Mouse (Mus musculus): ENCODE measurements around the gene Recql. TPM values are rescaled to one million over a fixed set of nuclear protein-coding genes. Genes with fewer than 3 reads are reported as not detected.
"Not testable (repeated sequence)": the region's sequence is repeated elsewhere in the genome, so short reads cannot be mapped to it uniquely, and the experiment has no call there.

The Recql gene
- polyA plus RNA-seq, 1 experiment from 2014 or later, result 18.8 TPM

GRCm38 (mm10) chr6:142363019-142363576 is 23.8 kb downstream of the Recql start:
- H3K4me2 ChIP-seq, result no peak overlapping the region
- H3K9ac ChIP-seq, result no peak overlapping the region
- no peaks in the 10 kb centered on the region for H3K27me3 ChIP-seq
- no peak overlapping the region for H3K27ac ChIP-seq
- ATAC-seq (ENCODE audit: low read depth) (no peak), DNase-seq (no peak)
- no peaks in the 10 kb centered on the region for H3K9me3 ChIP-seq (replicated peaks)
- no peaks in the 10 kb centered on the region for H3K4me1 ChIP-seq (replicated peaks)
- H3K4me3 ChIP-seq (replicated peaks), result no peak overlapping the region
- 70% methylated on average over 9 of the region's 9 CpGs for WGBS (ENCODE audit: insufficient replicate concordance)
- H3K36me3 ChIP-seq, result peaks cover 83% of the 10 kb centered on the region

DNA sequence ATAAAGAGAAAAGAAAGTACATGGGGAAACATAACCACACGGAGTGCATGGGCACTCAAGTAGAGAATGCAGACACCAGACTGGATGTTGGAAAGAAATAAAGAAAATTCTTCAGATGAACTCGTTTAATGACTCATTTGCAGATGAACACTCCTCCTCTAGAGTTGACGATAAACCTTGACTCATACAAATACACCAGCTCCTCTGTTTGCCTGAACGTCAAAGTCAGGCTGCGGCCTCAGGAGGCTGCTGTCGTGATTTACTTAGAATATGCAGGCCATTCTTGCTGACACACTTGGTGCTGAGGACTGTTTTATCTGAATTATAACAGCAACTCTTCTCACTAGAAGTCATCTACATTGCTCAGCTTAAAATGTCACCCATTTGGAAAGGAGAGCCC is 24.9 kb downstream of the Recql start:
- Histone ChIP-seq H3K9ac (no peak overlapping the region), H3K4me1 (replicated peaks) (no peaks in the 10 kb centered on the region), H3K9me3 (replicated peaks) (no peaks in the 10 kb centered on the region), H3K27ac (no peak overlapping the region), H3K27me3 (no peaks in the 10 kb centered on the region), H3K36me3 (peaks cover 79% of the 10 kb centered on the region), H3K4me2 (no peak overlapping the region), H3K4me3 (replicated peaks) (no peak overlapping the region)
- ATAC-seq (ENCODE audit: low read depth) (no peak), DNase-seq (no peak)
- WGBS (ENCODE audit: insufficient replicate concordance), result 80% methylated on average over 6 of the region's 6 CpGs

- Histone ChIP-seq H3K27ac (no peak overlapping the region), H3K9me3 (replicated peaks) (no peaks in the 10 kb centered on the region), H3K4me1 (replicated peaks) (peaks cover 3% of the 10 kb centered on the region), H3K27me3 (no peaks in the 10 kb centered on the region), H3K4me2 (no peak overlapping the region), H3K4me3 (replicated peaks) (no peak overlapping the region), H3K9ac (no peak overlapping the region), H3K36me3 (peaks cover 64% of the 10 kb centered on the region)
- WGBS (ENCODE audit: insufficient replicate concordance), result 69% methylated on average over 7 of the region's 7 CpGs
- DNase-seq, result no peak
- ATAC-seq (ENCODE audit: low read depth), result no peak
Observed at GRCm38 (mm10) chr6:142357106-142357505, 29.8 kb downstream of the Recql start.

DNA sequence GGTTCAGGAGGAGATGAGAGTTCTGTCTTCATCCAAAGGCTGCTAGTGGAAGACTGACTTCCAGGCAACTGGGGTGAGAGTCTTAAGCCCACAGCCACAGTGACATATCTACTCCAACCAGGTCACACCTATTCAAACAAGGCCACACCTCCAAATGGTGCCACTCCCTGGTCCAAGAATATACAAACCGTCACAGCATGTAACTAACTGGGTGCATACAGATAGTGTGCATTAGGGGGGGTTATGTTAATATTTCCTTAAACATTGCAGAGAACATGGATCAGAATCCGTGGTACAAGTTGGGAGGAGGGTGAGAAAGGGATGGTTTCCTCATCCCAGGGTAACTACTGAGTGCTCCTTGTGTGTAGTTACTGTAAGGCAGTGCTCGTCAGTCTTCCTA is 34.8 kb downstream of the Recql start:
- Histone ChIP-seq H3K4me1 (replicated peaks) (peaks cover 17% of the 10 kb centered on the region), H3K36me3 (peaks cover 42% of the 10 kb centered on the region)
- H3K27ac ChIP-seq; DNase-seq; H3K27me3 ChIP-seq; H3K4me3 ChIP-seq (replicated peaks); H3K9me3 ChIP-seq (replicated peaks); H3K4me2 ChIP-seq; H3K9ac ChIP-seq: not testable (repeated sequence)
- 69% methylated on average over 3 of the region's 3 CpGs for WGBS (ENCODE audit: insufficient replicate concordance)
- peak; percentile 68 for ATAC-seq (ENCODE audit: low read depth)

DNA sequence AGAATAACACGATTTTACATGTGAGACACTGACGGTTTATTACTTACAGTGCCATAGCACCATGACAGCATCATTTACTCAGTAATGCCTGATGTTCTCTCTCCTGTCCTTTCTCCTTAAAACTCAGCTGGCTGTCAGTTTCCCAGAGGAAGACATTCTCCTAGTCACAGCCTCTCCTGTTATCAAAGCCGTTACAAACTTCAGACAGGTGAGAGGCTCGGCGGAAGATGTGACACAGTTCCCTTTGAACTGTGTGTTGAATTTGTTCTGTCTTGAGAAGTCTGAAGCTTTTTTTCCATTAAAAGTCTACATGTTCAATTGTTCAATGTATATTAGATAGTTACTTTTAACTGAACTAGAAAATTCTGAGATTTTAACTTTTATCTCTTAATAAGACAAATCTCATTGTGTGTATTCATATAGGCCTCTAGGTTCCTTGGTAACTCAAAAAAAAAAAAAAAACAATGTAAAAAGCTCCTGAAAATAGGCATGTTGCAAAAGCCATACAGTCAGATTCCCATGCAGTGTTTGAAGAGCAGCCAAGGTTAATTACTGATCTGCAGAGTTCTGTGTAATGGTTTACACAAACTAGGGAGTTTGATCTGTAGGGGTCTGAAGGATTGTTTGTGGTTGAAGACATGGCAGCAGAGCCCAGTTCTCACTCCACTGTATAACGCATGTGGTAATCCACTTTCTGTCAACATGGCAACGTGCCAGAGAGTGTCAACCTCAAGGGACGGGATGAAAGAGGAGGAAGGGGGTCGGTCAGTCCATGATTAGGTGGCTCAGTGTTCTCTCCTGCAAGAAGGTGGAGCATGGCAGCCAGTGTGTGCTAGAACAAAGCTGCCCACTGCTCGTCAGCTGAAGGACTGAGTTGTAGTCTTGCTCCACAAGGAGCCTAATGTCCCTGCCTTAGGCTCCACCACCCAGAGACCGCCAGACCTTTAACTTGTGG is 39.2 kb downstream of the Recql start:
- H3K9me3 ChIP-seq (replicated peaks), result no peaks in the 10 kb centered on the region
- ATAC-seq (ENCODE audit: low read depth) (no peak), DNase-seq (no peak)
- no peak overlapping the region for H3K9ac ChIP-seq
- H3K4me1 ChIP-seq (replicated peaks), result peaks cover 28% of the 10 kb centered on the region
- H3K36me3 ChIP-seq, result peaks cover 18% of the 10 kb centered on the region
- H3K27me3 ChIP-seq, result no peaks in the 10 kb centered on the region
- WGBS (ENCODE audit: insufficient replicate concordance), result 72% methylated on average over 11 of the region's 11 CpGs
- no peak overlapping the region for H3K4me2 ChIP-seq
- no peak overlapping the region for H3K27ac ChIP-seq
- no peak overlapping the region for H3K4me3 ChIP-seq (replicated peaks)

DNA sequence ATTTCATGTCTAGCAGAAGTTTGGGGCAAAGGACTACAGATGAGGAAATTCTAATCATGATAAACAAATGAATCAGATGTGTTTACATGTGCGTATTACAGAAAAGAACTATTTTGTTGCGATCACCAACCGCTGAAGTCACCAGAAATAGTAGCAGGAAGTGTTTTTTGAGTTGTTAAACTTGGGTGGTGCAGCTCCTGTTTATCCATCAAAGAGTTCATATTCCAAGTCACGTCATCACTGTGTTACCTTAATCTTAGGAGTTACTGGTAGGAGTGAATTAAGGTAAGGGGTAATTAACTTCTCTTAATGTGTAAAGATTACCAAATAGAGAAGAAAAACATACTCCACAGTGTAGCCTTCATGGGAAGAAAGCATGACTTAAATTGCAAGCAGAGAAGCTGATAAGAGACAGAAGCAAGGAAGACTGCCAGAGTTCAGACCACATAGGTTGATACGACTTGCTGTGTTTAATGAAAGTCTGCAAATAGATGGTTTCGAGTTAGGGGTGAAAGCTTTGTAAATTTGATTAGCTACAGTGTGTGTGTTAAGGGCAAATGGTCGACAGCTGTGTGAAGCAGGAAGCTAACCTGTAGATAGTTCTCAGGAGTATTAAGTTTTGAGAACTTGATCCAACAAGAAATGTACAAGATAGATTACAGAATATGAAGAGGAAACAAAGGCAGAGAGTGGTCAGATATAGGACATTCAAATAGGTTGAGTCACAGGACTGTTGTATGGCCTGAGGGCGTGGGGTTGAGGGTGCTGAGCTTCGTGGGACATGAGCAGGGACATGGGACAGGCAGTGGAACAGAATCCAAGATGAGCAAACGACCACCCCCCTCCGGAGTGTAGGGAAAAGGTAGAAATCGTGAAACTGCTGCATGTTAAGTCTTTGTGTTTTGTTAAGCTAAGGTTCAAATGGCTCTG is 40.4 kb downstream of the Recql start:
- 38% methylated on average over 12 of the region's 12 CpGs for WGBS (ENCODE audit: insufficient replicate concordance)
- peak overlapping the region; percentile 68 for H3K4me2 ChIP-seq
- no peak for ATAC-seq (ENCODE audit: low read depth)
- no peaks in the 10 kb centered on the region for H3K9me3 ChIP-seq (replicated peaks)
- H3K36me3 ChIP-seq, result peaks cover 9% of the 10 kb centered on the region
- no peaks in the 10 kb centered on the region for H3K27me3 ChIP-seq
- peak overlapping the region; percentile 84 for H3K27ac ChIP-seq
- no peak for DNase-seq
- H3K4me3 ChIP-seq (replicated peaks), result peak overlapping the region; percentile 72
- peak overlapping the region; percentile 70 for H3K9ac ChIP-seq
- H3K4me1 ChIP-seq (replicated peaks), result peaks cover 20% of the 10 kb centered on the region

- Histone ChIP-seq H3K4me1 (replicated peaks) (peaks cover 20% of the 10 kb centered on the region), H3K4me2 (peak within 1 kb of the TSS; percentile 68), H3K4me3 (replicated peaks) (peak within 1 kb of the TSS; percentile 72), H3K27me3 (no peaks in the 10 kb centered on the region), H3K9ac (peak within 1 kb of the TSS; percentile 70), H3K36me3 (0 out of 2 replicates have a peak, but pooled peaks cover 3% of the 10 kb centered on the region), H3K27ac (peak within 1 kb of the TSS; percentile 84), H3K9me3 (replicated peaks) (no peaks in the 10 kb centered on the region)
- WGBS (ENCODE audit: insufficient replicate concordance), result under 1% methylated on average over 48 of the region's 48 CpGs
- peak; percentile 77 for DNase-seq
- peak; percentile 98 for ATAC-seq (ENCODE audit: low read depth)
Observed at GRCm38 (mm10) chr6:142345440-142346038, 41.3 kb downstream of the Recql start, which contains the start of gene Pyroxd1. Gene Pyroxd1 (plus strand): TSS chr6:142345654.

- 0 out of 2 replicates have a peak, but pooled peaks cover under 1% of the 10 kb centered on the region for H3K36me3 ChIP-seq
- no peaks in the 10 kb centered on the region for H3K9me3 ChIP-seq (replicated peaks)
- peaks cover 20% of the 10 kb centered on the region for H3K4me1 ChIP-seq (replicated peaks)
- no peak overlapping the region for H3K4me3 ChIP-seq (replicated peaks)
- peak; percentile 11 for DNase-seq
- H3K9ac ChIP-seq, result no peak overlapping the region
- H3K27me3 ChIP-seq, result no peaks in the 10 kb centered on the region
- ATAC-seq (ENCODE audit: low read depth), result no peak
- WGBS (ENCODE audit: insufficient replicate concordance), result 41% methylated on average over 2 of the region's 2 CpGs
- no peak overlapping the region for H3K27ac ChIP-seq
- H3K4me2 ChIP-seq, result no peak overlapping the region
Observed at GRCm38 (mm10) chr6:142343561-142343960, 43.3 kb downstream of the Recql start.

GRCm38 (mm10) chr6:142339576-142339975 is 47.3 kb downstream of the Recql start:
- no peaks in the 10 kb centered on the region for H3K36me3 ChIP-seq
- no peaks in the 10 kb centered on the region for H3K27me3 ChIP-seq

DNA sequence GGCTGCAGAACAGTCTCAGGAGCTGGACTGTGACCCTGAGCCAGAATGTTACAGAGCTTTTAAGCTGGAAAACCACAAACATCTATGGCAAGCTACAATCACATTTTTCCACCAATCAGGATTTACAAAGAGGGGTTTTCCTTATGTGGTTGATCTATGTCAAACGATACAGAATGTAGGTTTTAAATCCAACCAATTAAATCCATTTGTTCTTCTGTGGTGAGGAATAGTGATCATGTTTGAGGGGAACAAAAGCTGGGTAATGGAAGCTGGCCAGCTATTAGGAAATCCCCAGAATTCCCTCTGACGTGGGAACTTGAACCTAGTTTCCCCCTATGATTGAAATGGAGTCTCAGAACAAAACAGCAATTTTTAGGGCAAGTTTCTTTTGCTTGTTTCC is 47.9 kb downstream of the Recql start:
- no peak overlapping the region for H3K4me3 ChIP-seq (replicated peaks)
- ATAC-seq (ENCODE audit: low read depth) (no peak), DNase-seq (no peak)
- H3K4me1 ChIP-seq (replicated peaks), result no peaks in the 10 kb centered on the region
- 50% methylated on average over 2 of the region's 2 CpGs for WGBS (ENCODE audit: insufficient replicate concordance)
- no peak overlapping the region for H3K27ac ChIP-seq
- no peaks in the 10 kb centered on the region for H3K27me3 ChIP-seq
- no peaks in the 10 kb centered on the region for H3K36me3 ChIP-seq
- no peak overlapping the region for H3K4me2 ChIP-seq
- no peak overlapping the region for H3K9ac ChIP-seq
- H3K9me3 ChIP-seq (replicated peaks), result no peaks in the 10 kb centered on the region

More at GRCm38 (mm10) chr6:142339576-142339975, 47.3 kb downstream of the Recql start:
- H3K4me2 ChIP-seq, result no peak overlapping the region
- WGBS (ENCODE audit: insufficient replicate concordance), result 17% methylated on average over 2 of the region's 2 CpGs
- H3K4me1 ChIP-seq (replicated peaks), result no peaks in the 10 kb centered on the region
- ATAC-seq (ENCODE audit: low read depth) (no peak), DNase-seq (no peak)
- no peak overlapping the region for H3K9ac ChIP-seq
- H3K4me3 ChIP-seq (replicated peaks), result no peak overlapping the region
- H3K27ac ChIP-seq, result no peak overlapping the region
- no peaks in the 10 kb centered on the region for H3K9me3 ChIP-seq (replicated peaks)

All from liver, embryonic 13.5 days (tissue).